Mouse (Mus musculus) CH12.LX (cell line): ENCODE measurements around the gene Hk3. TPM values are rescaled to one million over a fixed set of nuclear protein-coding genes. Genes with fewer than 3 reads are reported as not detected.

Experiments
- DNase-seq: peaks from one replicate; pipeline ENCODE4 v3.0.0-alpha.2; 2013; ENCODE audit errors: extremely low read depth
- H3K27ac ChIP-seq: 2 replicates; pipeline ENCODE4 v1.5.1; 2012; ENCODE audit warnings: low read depth, mild to moderate bottlenecking, control low read depth, moderate library complexity; ENCODE audit not compliant: insufficient read depth
- H3K27me3 ChIP-seq: replicated peaks from 2 replicates; pipeline ENCODE3; 2012; ENCODE audit warnings: inconsistent platforms
- H3K36me3 ChIP-seq, 2 experiments: replicated peaks in 1 of 2; 2 replicates each; pipeline versions ENCODE3 to v1.6.1; 2012; ENCODE audit warnings: inconsistent platforms in 1 of 2, low read length in 1 of 2, mild to moderate bottlenecking in 1 of 2, mixed read lengths in 1 of 2, moderate library complexity in 1 of 2; ENCODE audit not compliant: control insufficient read depth in 1 of 2, insufficient read depth in 1 of 2
- H3K4me1 ChIP-seq, 2 experiments: 2 replicates each; pipeline ENCODE4 v1.6.1; 2012; ENCODE audit warnings: inconsistent platforms in 1 of 2, moderate library complexity in 1 of 2; ENCODE audit not compliant: insufficient read depth in 2 of 2, control insufficient read depth in 1 of 2
- H3K4me2 ChIP-seq: 2 replicates; pipeline ENCODE4 v1.6.1; 2012; ENCODE audit warnings: low read depth, mild to moderate bottlenecking, control low read depth; ENCODE audit not compliant: poor library complexity, insufficient read depth, severe bottlenecking
- H3K4me3 ChIP-seq, 3 experiments: fragments of 150-350 bp in 1 of 3; sonication (generic) in 1 of 3; replicated peaks in 1 of 3; 2 replicates each; pipeline versions ENCODE3 to v1.5.1; 2011 to 2012; ENCODE audit warnings: low read depth in 2 of 3, low read length in 2 of 3, mild to moderate bottlenecking in 2 of 3, moderate library complexity in 2 of 3, control low read depth in 1 of 3, improper control_type of control experiment in 1 of 3, inconsistent platforms in 1 of 3, mixed read lengths in 1 of 3; ENCODE audit not compliant: poor library complexity in 1 of 3
- H3K79me2 ChIP-seq: replicated peaks from 2 replicates; pipeline ENCODE4 v1.6.1; 2012; ENCODE audit warnings: mild to moderate bottlenecking, moderate library complexity; ENCODE audit not compliant: control insufficient read depth, poor library complexity, insufficient read depth, severe bottlenecking; ENCODE audit errors: extremely low read depth
- H3K9ac ChIP-seq: 2 replicates; pipeline ENCODE4 v1.6.1; 2012; ENCODE audit warnings: low read depth, mild to moderate bottlenecking, control low read depth, moderate library complexity; ENCODE audit not compliant: insufficient read depth
- H3K9me3 ChIP-seq: replicated peaks from 2 replicates; pipeline ENCODE3; 2012; ENCODE audit warnings: low read length, inconsistent platforms, mixed read lengths
- BHLHE40 ChIP-seq: IDR thresholded peaks from 2 replicates; pipeline ENCODE4 v1.6.1; 2011; ENCODE audit warnings: mild to moderate bottlenecking, low read depth, low read length, improper control_type of control experiment
- CHD1 ChIP-seq: IDR thresholded peaks from 2 replicates; pipeline ENCODE4 v1.6.1; 2012; ENCODE audit warnings: low read depth, low read length, improper control_type of control experiment, inconsistent platforms
- CTCF ChIP-seq, 2 experiments: IDR thresholded peaks in 1 of 2; conservative IDR thresholded peaks in 1 of 2; 2 replicates each; pipeline ENCODE4 v1.5.1; 2011 to 2012; ENCODE audit warnings: low read depth in 2 of 2, low read length in 2 of 2, improper control_type of control experiment in 1 of 2, inconsistent platforms in 1 of 2, mild to moderate bottlenecking in 1 of 2, moderate library complexity in 1 of 2
- IRF4 ChIP-seq: IDR thresholded peaks from 2 replicates; pipeline ENCODE4 v1.6.1; 2014; ENCODE audit warnings: low read depth, mild to moderate bottlenecking, inconsistent platforms, low read length, improper control_type of control experiment
- JUND ChIP-seq: conservative IDR thresholded peaks from 2 replicates; pipeline ENCODE4 v1.6.1; 2011; ENCODE audit warnings: low read depth, low read length, improper control_type of control experiment
- KAT2A ChIP-seq: IDR thresholded peaks from 2 replicates; pipeline ENCODE4 v1.6.1; 2012; ENCODE audit warnings: low read length, improper control_type of control experiment, inconsistent platforms; ENCODE audit not compliant: insufficient replicate concordance
- MAX ChIP-seq: IDR thresholded peaks from 2 replicates; pipeline ENCODE4 v1.6.1; 2011; ENCODE audit warnings: low read length, improper control_type of control experiment
- MYC ChIP-seq: IDR thresholded peaks from 2 replicates; pipeline ENCODE4 v1.6.1; 2011; ENCODE audit warnings: low read depth, mild to moderate bottlenecking, improper control_type of control experiment, low read length
- NRF1 ChIP-seq: IDR thresholded peaks from 2 replicates; pipeline ENCODE4 v1.6.1; 2014; ENCODE audit warnings: low read depth, mild to moderate bottlenecking, inconsistent platforms, low read length, improper control_type of control experiment, moderate library complexity
- POLR2AphosphoS2 ChIP-seq: IDR thresholded peaks from 2 replicates; pipeline ENCODE4 v1.6.1; 2011; ENCODE audit warnings: low read depth, low read length, improper control_type of control experiment
- RAD21 ChIP-seq: IDR thresholded peaks from 2 replicates; pipeline ENCODE4 v1.6.1; 2011; ENCODE audit warnings: low read depth, mild to moderate bottlenecking, low read length, improper control_type of control experiment, moderate library complexity
- RCOR1 ChIP-seq: conservative IDR thresholded peaks from 2 replicates; pipeline ENCODE4 v1.6.1; 2012; ENCODE audit warnings: low read depth, mild to moderate bottlenecking, inconsistent platforms, low read length, improper control_type of control experiment
- SIN3A ChIP-seq: IDR thresholded peaks from 2 replicates; pipeline ENCODE4 v1.6.1; 2012; ENCODE audit warnings: low read length, improper control_type of control experiment, inconsistent platforms
- TCF12 ChIP-seq: IDR thresholded peaks from 2 replicates; pipeline ENCODE4 v1.6.1; 2014; ENCODE audit warnings: low read depth, mild to moderate bottlenecking, inconsistent platforms, low read length, improper control_type of control experiment
- USF1 ChIP-seq: IDR thresholded peaks from 2 replicates; pipeline ENCODE4 v1.6.1; 2014; ENCODE audit warnings: low read depth, mild to moderate bottlenecking, inconsistent platforms, low read length, improper control_type of control experiment
- USF2 ChIP-seq: conservative IDR thresholded peaks from 2 replicates; pipeline ENCODE4 v1.6.1; 2011; ENCODE audit warnings: low read depth, low read length, improper control_type of control experiment
- ZC3H11A ChIP-seq: IDR thresholded peaks from 2 replicates; pipeline ENCODE4 v1.6.1; 2012; ENCODE audit warnings: low read depth, mild to moderate bottlenecking, inconsistent platforms, low read length, improper control_type of control experiment
- ZMIZ1 ChIP-seq: IDR thresholded peaks from 2 replicates; pipeline ENCODE4 v1.6.1; 2012; ENCODE audit warnings: low read depth, mild to moderate bottlenecking, inconsistent platforms, low read length, improper control_type of control experiment
- ZNF384 ChIP-seq: IDR thresholded peaks from 2 replicates; pipeline ENCODE4 v1.6.1; 2012; ENCODE audit warnings: low read depth, low read length, improper control_type of control experiment, inconsistent platforms
- dilution Hi-C: fragments of 300-500 bp; cut with MboI; formaldehyde crosslinking; loops from 2 replicates; pipeline ENCODE4 v1.14.3; 2020; ENCODE audit warnings: low sequenced_read_pairs; ENCODE audit not compliant: extremely low pct_unique_long_range_greater_than_20kb, extremely low pct_ligation_motif_present
- in situ Hi-C: fragments of 300-500 bp; cut with MboI; formaldehyde crosslinking; loops from 3 replicates; pipeline ENCODE4 v1.14.3; 2019; ENCODE audit warnings: low sequenced_read_pairs, low pct_ligation_motif_present, low pct_unique_long_range_greater_than_20kb, mixed read lengths
- polyA plus RNA-seq: library from polyadenylated mRNA; unstranded; fragments of >175 nt; gene quantifications from 2 replicates; pipeline ENCODE4 v1.2.1, GENCODE M21; 2012; ENCODE audit warnings: low read depth; ENCODE audit not compliant: insufficient read length
- total RNA-seq, 2 experiments: library from RNA; depleted of rRNA; stranded (reverse); fragments of 300-350 nt in 1 of 2; fragments of >200 nt in 1 of 2; gene quantifications; 2 replicates each; pipeline ENCODE4 v1.2.3; 2012 to 2014

Hk3 gene
- total and polyA plus RNA-seq, 3 experiments, result 0.04 to 0.10 TPM; not detected in 1

DNA sequence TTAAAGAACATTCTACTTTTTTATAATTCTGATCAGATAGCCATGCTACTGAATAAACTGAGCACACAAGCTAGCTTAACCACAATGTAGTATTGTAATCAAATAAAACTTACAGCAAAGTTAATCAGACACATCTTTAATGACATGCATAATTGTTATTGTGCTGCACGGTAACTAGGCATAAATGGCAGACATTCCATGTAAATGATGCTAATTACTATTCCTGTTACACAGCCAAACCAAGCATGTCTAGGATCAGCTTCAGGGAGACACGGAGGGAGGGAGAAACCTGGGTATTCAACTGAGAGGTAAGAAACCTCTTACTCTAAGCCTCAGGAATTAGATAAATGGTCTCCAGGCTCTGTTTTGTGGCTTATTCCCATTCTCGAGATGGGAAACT lies 26.5 kb upstream of the Hk3 start:
- H3K36me3 ChIP-seq, result peaks cover 15 to 71% of the 10 kb centered on the region in 2 experiments
- dilution Hi-C loops, result no loop called here
- DNase-seq, result no peak

GRCm38 (mm10) chr13:55040016-55040415 lies 18.8 kb upstream of the Hk3 start:
- Histone ChIP-seq H3K9me3 (no peaks in the 10 kb centered on the region), H3K4me2 (no peak overlapping the region), H3K27ac (no peak overlapping the region), H3K9ac (no peak overlapping the region), H3K36me3 (peaks cover 8 to 49% of the 10 kb centered on the region in 2 experiments), H3K27me3 (no peaks in the 10 kb centered on the region), H3K4me1 (no peaks in the 10 kb centered on the region), H3K4me3 (no peak overlapping the region), H3K79me2 (no peaks in the 10 kb centered on the region)
- dilution Hi-C loops (no loop called here), in situ Hi-C loops (no loop called here)
- TF ChIP-seq MYC (no peak), USF2 (no peak), MAX (no peak), ZC3H11A (no peak), ZMIZ1 (no peak), IRF4 (no peak), POLR2AphosphoS2 (no peak), NRF1 (no peak), USF1 (no peak), ZNF384 (no peak), CHD1 (no peak)
- no peak for DNase-seq

More for the DNA sequence above, 26.5 kb upstream of the Hk3 start:
- Histone ChIP-seq H3K79me2 (no peaks in the 10 kb centered on the region), H3K4me3 (no peak overlapping the region), H3K9me3 (no peaks in the 10 kb centered on the region), H3K4me1 (no peaks in the 10 kb centered on the region), H3K9ac (no peak overlapping the region), H3K4me2 (no peak overlapping the region), H3K27ac (no peak overlapping the region), H3K27me3 (no peaks in the 10 kb centered on the region)
- TF ChIP-seq KAT2A (no peak), SIN3A (no peak), RCOR1 (no peak), TCF12 (no peak), MYC (no peak), JUND (no peak), RAD21 (no peak), USF1 (no peak), BHLHE40 (no peak), CTCF (conservative IDR thresholded peaks at IDR 0.05 in 1 of 2, IDR thresholded peaks at IDR 0.05 in 1 of 2; ENCODE audit: low read depth in 2 of 2, low read length in 2 of 2) (no peak), IRF4 (no peak)
- in situ Hi-C loops, result no loop called here
